Mouse (Mus musculus) embryonic fibroblast, embryonic 13.5 days (primary cell): Measurements from ENCODE around the gene AI597479.

Experiments
- CTCF ChIP-seq: IDR thresholded peaks from 2 replicates; pipeline ENCODE4 v1.5.1; 2011; ENCODE audit warnings: mild to moderate bottlenecking, control low read depth, low read length, moderate library complexity, borderline replicate concordance; ENCODE audit not compliant: insufficient read depth
- POLR2A ChIP-seq: IDR thresholded peaks from 2 replicates; pipeline ENCODE4 v1.6.1; 2011; ENCODE audit warnings: low read depth, mild to moderate bottlenecking, control low read depth, low read length, moderate library complexity

DNA sequence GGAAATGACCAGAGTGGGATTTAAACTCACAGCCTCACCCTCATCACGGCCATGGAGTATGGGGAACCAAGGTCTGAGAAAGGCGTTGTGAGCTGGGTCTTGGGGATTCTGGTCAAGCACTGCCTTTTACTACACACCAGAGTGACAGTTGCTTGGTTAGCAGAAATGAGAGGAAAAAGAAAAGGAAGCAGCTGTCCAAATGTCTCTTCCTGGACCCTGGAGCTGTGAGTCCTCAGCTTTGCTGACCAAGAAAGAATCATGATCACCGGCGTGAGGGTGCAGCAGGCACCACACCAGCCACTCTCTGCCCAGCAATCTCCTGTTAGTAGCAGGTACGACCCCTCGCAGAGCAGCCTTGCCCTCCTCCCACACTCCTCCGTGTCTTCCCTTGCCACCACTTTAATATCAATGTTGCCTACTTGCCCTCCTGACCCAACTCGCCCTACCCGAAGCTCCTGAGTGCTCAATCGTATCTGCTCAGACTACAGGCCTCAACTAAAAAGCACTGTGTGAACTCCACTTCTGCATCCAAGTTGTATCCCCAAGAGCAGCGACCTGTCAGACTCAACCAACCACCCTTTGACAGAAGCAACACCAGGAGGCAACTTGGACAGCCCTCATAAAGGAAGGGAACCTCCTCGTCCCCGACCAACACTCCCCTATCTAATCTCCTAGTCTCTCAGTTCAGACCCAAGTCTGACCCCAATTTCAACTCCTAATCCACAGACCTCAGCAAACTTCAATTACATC is 7.0 kb upstream of the AI597479 start:
- no peak for TF ChIP-seq POLR2A
- TF ChIP-seq CTCF = no peak
